Mouse (Mus musculus): ENCODE data around the gene Hsd11b1. TPM values are rescaled to one million over a fixed set of nuclear protein-coding genes. Genes with fewer than 3 reads are reported as not detected.

Gene Hsd11b1
- polyA plus RNA-seq (2015; fragmentation: Nextera tagmentation; extraction: Ambion mirVana), result 2.8 and 3.0 TPM in 2 replicates

- H3K27ac ChIP-seq (replicated peaks), result no peak within 1 kb of the TSS
- ATAC-seq (ENCODE audit: low FRiP score, low TSS enrichment) (no peak), DNase-seq (ENCODE audit: low spot score) (no peak)
- WGBS, result 69% methylated on average over 5 of the region's 5 CpGs
- H3K9me3 ChIP-seq (ENCODE audit: control insufficient read depth, low read length), result no peaks in the 10 kb centered on the region
- TF ChIP-seq EP300 (optimal IDR thresholded peaks at IDR 0.05) (no peak), CTCF (IDR thresholded peaks at IDR 0.05; ENCODE audit: low read depth) (no peak)
- no peaks in the 10 kb centered on the region for H3K27me3 ChIP-seq (ENCODE audit: control insufficient read depth, insufficient read depth, low read length)
- H3K9ac ChIP-seq (ENCODE audit: low read length), result no peak within 1 kb of the TSS
- no peak within 1 kb of the TSS for H3K4me3 ChIP-seq (ENCODE audit: low read depth, low read length)
- no peaks in the 10 kb centered on the region for H3K4me1 ChIP-seq (replicated peaks; ENCODE audit: control insufficient read depth, insufficient read depth)
- H3K4me2 ChIP-seq (replicated peaks; ENCODE audit: low read depth), result no peak within 1 kb of the TSS
- H3K36me3 ChIP-seq (ENCODE audit: control insufficient read depth, insufficient read depth, low read length), result no peaks in the 10 kb centered on the region
Observed at GRCm38 (mm10) chr1:193263955-193264598, at the start of gene Hsd11b1. TSS of gene Hsd11b1 (minus strand) at chr1:193264075.

GRCm38 (mm10) chr1:193311596-193311995, 47.7 kb upstream of the Hsd11b1 start:
- 80% methylated on average over 1 of the region's 1 CpGs for WGBS
- DNase-seq (ENCODE audit: low spot score), result no peak
- no peaks in the 10 kb centered on the region for H3K9me3 ChIP-seq (ENCODE audit: control insufficient read depth, low read length)
- TF ChIP-seq EP300 (optimal IDR thresholded peaks at IDR 0.05) (no peak), CTCF (IDR thresholded peaks at IDR 0.05; ENCODE audit: low read depth) (no peak)
- H3K27me3 ChIP-seq (ENCODE audit: control insufficient read depth, insufficient read depth, low read length), result no peaks in the 10 kb centered on the region
- H3K9ac ChIP-seq (ENCODE audit: low read length), result no peak overlapping the region
- H3K4me1 ChIP-seq (replicated peaks; ENCODE audit: control insufficient read depth, insufficient read depth), result peaks cover 5% of the 10 kb centered on the region; the same call in 1 of the 2 replicates
- no peak overlapping the region for H3K4me3 ChIP-seq (ENCODE audit: low read depth, low read length)
- no peak for ATAC-seq (ENCODE audit: low FRiP score, low TSS enrichment)
- H3K4me2 ChIP-seq (replicated peaks; ENCODE audit: low read depth), result no peak overlapping the region
- H3K27ac ChIP-seq (replicated peaks), result no peak overlapping the region
- no peaks in the 10 kb centered on the region for H3K36me3 ChIP-seq (ENCODE audit: control insufficient read depth, insufficient read depth, low read length)

GRCm38 (mm10) chr1:193310519-193311085, 46.7 kb upstream of the Hsd11b1 start:
- H3K27me3 ChIP-seq (ENCODE audit: control insufficient read depth, insufficient read depth, low read length), result no peaks in the 10 kb centered on the region
- no peak overlapping the region for H3K9ac ChIP-seq (ENCODE audit: low read length)
- no peak overlapping the region for H3K4me2 ChIP-seq (replicated peaks; ENCODE audit: low read depth)
- no peaks in the 10 kb centered on the region for H3K36me3 ChIP-seq (ENCODE audit: control insufficient read depth, insufficient read depth, low read length)
- no peak for ATAC-seq (ENCODE audit: low FRiP score, low TSS enrichment)
- H3K4me1 ChIP-seq (replicated peaks; ENCODE audit: control insufficient read depth, insufficient read depth), result peaks cover 3% of the 10 kb centered on the region; the same call in 1 of the 2 replicates
- TF ChIP-seq EP300 (optimal IDR thresholded peaks at IDR 0.05) (no peak), CTCF (IDR thresholded peaks at IDR 0.05; ENCODE audit: low read depth) (no peak)
- H3K9me3 ChIP-seq (ENCODE audit: control insufficient read depth, low read length), result no peaks in the 10 kb centered on the region
- WGBS, result 85% methylated on average over 3 of the region's 3 CpGs
- no peak overlapping the region for H3K27ac ChIP-seq (replicated peaks)
- DNase-seq (ENCODE audit: low spot score), result no peak
- H3K4me3 ChIP-seq (ENCODE audit: low read depth, low read length), result no peak overlapping the region

GRCm38 (mm10) chr1:193309785-193310518, 46.1 kb upstream of the Hsd11b1 start:
- ATAC-seq (ENCODE audit: low FRiP score, low TSS enrichment), result no peak
- Histone ChIP-seq H3K36me3 (ENCODE audit: control insufficient read depth, insufficient read depth, low read length) (no peaks in the 10 kb centered on the region), H3K4me2 (replicated peaks; ENCODE audit: low read depth) (no peak overlapping the region), H3K27me3 (ENCODE audit: control insufficient read depth, insufficient read depth, low read length) (no peaks in the 10 kb centered on the region), H3K27ac (replicated peaks) (no peak overlapping the region), H3K9ac (ENCODE audit: low read length) (no peak overlapping the region), H3K4me1 (replicated peaks; ENCODE audit: control insufficient read depth, insufficient read depth) (no peaks in the 10 kb centered on the region; the same call in 1 of the 2 replicates), H3K9me3 (ENCODE audit: control insufficient read depth, low read length) (no peaks in the 10 kb centered on the region), H3K4me3 (ENCODE audit: low read depth, low read length) (no peak overlapping the region)
- TF ChIP-seq EP300 (optimal IDR thresholded peaks at IDR 0.05) (no peak), CTCF (IDR thresholded peaks at IDR 0.05; ENCODE audit: low read depth) (no peak)
- WGBS, result 48% methylated on average over 1 of the region's 1 CpGs
- DNase-seq (ENCODE audit: low spot score), result no peak

- 66% methylated on average over 2 of the region's 2 CpGs for WGBS
- TF ChIP-seq CTCF (IDR thresholded peaks at IDR 0.05; ENCODE audit: low read depth) (no peak), EP300 (optimal IDR thresholded peaks at IDR 0.05) (no peak)
- no peak overlapping the region for H3K4me2 ChIP-seq (replicated peaks; ENCODE audit: low read depth)
- no peak overlapping the region for H3K27ac ChIP-seq (replicated peaks)
- DNase-seq (ENCODE audit: low spot score), result no peak
- no peaks in the 10 kb centered on the region for H3K27me3 ChIP-seq (ENCODE audit: control insufficient read depth, insufficient read depth, low read length)
- H3K9me3 ChIP-seq (ENCODE audit: control insufficient read depth, low read length), result no peaks in the 10 kb centered on the region
- H3K4me3 ChIP-seq (ENCODE audit: low read depth, low read length), result no peak overlapping the region
- no peaks in the 10 kb centered on the region for H3K4me1 ChIP-seq (replicated peaks; ENCODE audit: control insufficient read depth, insufficient read depth)
- H3K9ac ChIP-seq (ENCODE audit: low read length), result no peak overlapping the region
- ATAC-seq (ENCODE audit: low FRiP score, low TSS enrichment), result peak; percentile 50; the same call in 1 of the 2 replicates
- H3K36me3 ChIP-seq (ENCODE audit: control insufficient read depth, insufficient read depth, low read length), result no peaks in the 10 kb centered on the region
Observed at GRCm38 (mm10) chr1:193306832-193307231, 43.0 kb upstream of the Hsd11b1 start.
